Mouse (Mus musculus): Measurements from ENCODE around the gene Rnf222. TPM values are rescaled to one million over a fixed set of nuclear protein-coding genes. Genes with fewer than 3 reads are reported as not detected.

Gene Rnf222
- not detected for total RNA-seq (2023)

GRCm38 (mm10) chr11:68888253-68888652 lies at the start of gene Rnf222:
TSS of gene Rnf222 (plus strand) at chr11:68888553.

GRCm38 (mm10) chr11:68871748-68872147 lies 16.6 kb upstream of the Rnf222 start, which contains the start of gene Ndel1:
TSS of gene Ndel1 (minus strand) at chr11:68871858.

GRCm38 (mm10) chr11:68901351-68902046 lies 13.1 kb downstream of the Rnf222 start, which contains the start of gene Rpl26:
TSS of gene Rpl26 (plus strand) at chr11:68901583.

GRCm38 (mm10) chr11:68926981-68927380 lies 38.6 kb downstream of the Rnf222 start, which contains the start of gene Odf4:
TSS of gene Odf4 (minus strand) at chr11:68927081.

Other genes with a start within 250 kb of the Rnf222 start
- gene Myh10, start 197.0 kb upstream of the Rnf222 start, total RNA-seq (2023): 0.21 TPM
- gene Ndel1, start 16.7 kb upstream of the Rnf222 start, total RNA-seq (2023): 90.2 TPM
- 2,913 TPM for gene Rpl26, start 13.0 kb downstream of the Rnf222 start, total RNA-seq (2023)
- not detected for gene Odf4, start 38.5 kb downstream of the Rnf222 start, total RNA-seq (2023)
- gene Arhgef15, start 68.9 kb downstream of the Rnf222 start, total RNA-seq (2023): 0.50 TPM
- 2.9 TPM for gene Slc25a35, start 79.6 kb downstream of the Rnf222 start, total RNA-seq (2023)
- gene Rangrf, start 86.6 kb downstream of the Rnf222 start, total RNA-seq (2023): 2.8 TPM
- 20.6 TPM for gene Pfas, start 119.9 kb downstream of the Rnf222 start, total RNA-seq (2023)
- 19.9 TPM for gene Ctc1, start 127.4 kb downstream of the Rnf222 start, total RNA-seq (2023)
- 1.5 TPM for gene Aurkb, start 157.1 kb downstream of the Rnf222 start, total RNA-seq (2023)
- 9.1 TPM for gene Borcs6, start 171.2 kb downstream of the Rnf222 start, total RNA-seq (2023)
- not detected for gene Tmem107, start 182.3 kb downstream of the Rnf222 start, total RNA-seq (2023)
- 260 TPM for gene Vamp2, start 199.9 kb downstream of the Rnf222 start, total RNA-seq (2023)
- gene Per1, start 206.7 kb downstream of the Rnf222 start, total RNA-seq (2023): 696 TPM
- gene Hes7, start 231.9 kb downstream of the Rnf222 start, total RNA-seq (2023): not detected
- gene 9130213A22Rik, start 234.0 kb downstream of the Rnf222 start, total RNA-seq (2023): not detected
- gene Aloxe3, start 237.3 kb downstream of the Rnf222 start, total RNA-seq (2023): 1.6 TPM